Mouse (Mus musculus) neural tube, embryonic 14.5 days (tissue): ENCODE measurements at regions not wholly inside any gene's neighbourhood (a gene's known extent, or its start where the extent isn't known, plus 50 kb on each side); places are given as distances from the start of the nearest gene placed in this dataset.

ENCODE experiments used
- ATAC-seq: fragments of 200-750 bp; cut with Nextera tagmentation; 2 replicates; pipeline ENCODE4 v1.8.0; 2017; ENCODE audit warnings: low read depth, mild to moderate bottlenecking, moderate TSS enrichment, moderate library complexity
- H3K27ac ChIP-seq: fragments of 300-500 bp; sonication (generic); 2 replicates; pipeline ENCODE4 v1.5.1; 2014; ENCODE audit warnings: low read depth, mild to moderate bottlenecking, control low read depth, low read length, moderate library complexity, mixed read lengths
- H3K27me3 ChIP-seq: fragments of 300-500 bp; sonication (generic); 2 replicates; pipeline ENCODE4 v1.6.1; 2014; ENCODE audit warnings: low read length; ENCODE audit not compliant: control insufficient read depth, insufficient read depth
- H3K36me3 ChIP-seq: fragments of 300-500 bp; sonication (generic); 2 replicates; pipeline ENCODE4 v1.6.1; 2014; ENCODE audit warnings: low read length, mixed read lengths; ENCODE audit not compliant: control insufficient read depth, insufficient read depth
- H3K4me1 ChIP-seq: fragments of 300-500 bp; sonication (generic); 2 replicates; pipeline ENCODE4 v1.6.1; 2014; ENCODE audit warnings: low read length; ENCODE audit not compliant: control insufficient read depth, insufficient read depth
- H3K4me2 ChIP-seq: fragments of 300-500 bp; sonication (generic); 2 replicates; pipeline ENCODE4 v1.6.1; 2014; ENCODE audit warnings: mild to moderate bottlenecking, low read depth, low read length, control low read depth
- H3K4me3 ChIP-seq: fragments of 300-500 bp; sonication (generic); 2 replicates; pipeline ENCODE4 v1.5.1; 2014; ENCODE audit warnings: low read depth, low read length, control low read depth, mixed read lengths
- H3K9ac ChIP-seq: fragments of 300-500 bp; sonication (generic); replicated peaks from 2 replicates; pipeline ENCODE4 v1.6.1; 2014; ENCODE audit warnings: low read depth, mild to moderate bottlenecking, control low read depth, low read length, mixed read lengths
- H3K9me3 ChIP-seq: fragments of 300-500 bp; sonication (generic); 2 replicates; pipeline ENCODE4 v1.6.1; 2016; ENCODE audit warnings: low read length; ENCODE audit not compliant: control insufficient read depth
- WGBS: fragments of 180-500 bp; shearing (Covaris S2); extraction: QIAGEN DNeasy Blood & Tissue Kit; methylation state at CpG from one replicate; pipeline ENCODE4 v1.1.7; 2014; 5-methylcytosine and 5-hydroxymethylcytosine counted together

DNA sequence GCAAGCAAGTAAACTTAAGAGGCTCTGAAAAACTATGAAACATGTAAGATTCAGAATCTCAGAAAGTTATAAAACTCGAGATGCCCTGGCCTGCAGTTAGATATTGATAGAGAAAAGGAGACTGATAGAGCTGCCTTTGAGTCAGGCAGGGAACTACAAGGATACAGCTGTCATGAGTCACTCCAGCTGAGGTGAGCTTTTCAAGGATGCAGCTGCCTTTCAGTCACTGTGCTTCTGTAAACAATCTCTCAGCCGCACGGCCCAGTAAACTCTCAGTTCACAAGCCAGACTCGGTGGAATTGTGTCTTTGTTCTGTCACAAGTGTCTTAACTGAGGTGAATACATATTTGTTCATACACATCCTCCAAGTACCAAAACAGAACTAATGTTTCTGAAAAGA lies 334.9 kb upstream of the Rsrc1 start:
- no peak overlapping the region for H3K4me3 ChIP-seq
- H3K9me3 ChIP-seq = no peaks in the 10 kb centered on the region
- H3K27me3 ChIP-seq = no peaks in the 10 kb centered on the region
- no peak overlapping the region for H3K4me2 ChIP-seq
- H3K9ac ChIP-seq = no peak overlapping the region
- 53% methylated on average over 4 of the region's 4 CpGs for WGBS
- no peak for ATAC-seq
- H3K36me3 ChIP-seq = no peaks in the 10 kb centered on the region
- H3K27ac ChIP-seq = no peak overlapping the region
- no peaks in the 10 kb centered on the region for H3K4me1 ChIP-seq

GRCm38 (mm10) chr3:66649271-66649670 lies 331.9 kb upstream of the Rsrc1 start:
- H3K36me3 ChIP-seq = no peaks in the 10 kb centered on the region

GRCm38 (mm10) chr3:66650076-66650748 lies 331.0 kb upstream of the Rsrc1 start:
- Histone ChIP-seq H3K9me3 (no peaks in the 10 kb centered on the region), H3K36me3 (no peaks in the 10 kb centered on the region), H3K9ac (no peak overlapping the region), H3K4me3 (no peak overlapping the region), H3K4me1 (no peaks in the 10 kb centered on the region), H3K27ac (no peak overlapping the region), H3K4me2 (no peak overlapping the region), H3K27me3 (no peaks in the 10 kb centered on the region)
- WGBS = 69% methylated on average over 15 of the region's 15 CpGs
- peak; percentile 57; the same call in 1 of the 2 replicates for ATAC-seq

More at GRCm38 (mm10) chr3:66649271-66649670, 331.9 kb upstream of the Rsrc1 start:
- Histone ChIP-seq H3K27me3 (no peaks in the 10 kb centered on the region), H3K4me2 (no peak overlapping the region), H3K4me3 (no peak overlapping the region), H3K9ac (no peak overlapping the region), H3K4me1 (no peaks in the 10 kb centered on the region), H3K27ac (no peak overlapping the region), H3K9me3 (no peaks in the 10 kb centered on the region)
- ATAC-seq = no peak
- 94% methylated on average over 4 of the region's 4 CpGs for WGBS

- peak; percentile 58 for ATAC-seq
- Histone ChIP-seq H3K4me3 (no peak overlapping the region), H3K9ac (no peak overlapping the region), H3K9me3 (no peaks in the 10 kb centered on the region), H3K27me3 (no peaks in the 10 kb centered on the region), H3K27ac (no peak overlapping the region), H3K36me3 (no peaks in the 10 kb centered on the region), H3K4me1 (no peaks in the 10 kb centered on the region), H3K4me2 (0 out of 2 replicates have a peak overlapping the region, but pooled peaks have one; percentile 6)
- WGBS = 37% methylated on average over 16 of the region's 16 CpGs
These were observed 330.3 kb upstream of the Rsrc1 start for GRCm38 (mm10) chr3:66650749-66651472.

- WGBS = 91% methylated on average over 7 of the region's 7 CpGs
These were observed 328.9 kb upstream of the Rsrc1 start for GRCm38 (mm10) chr3:66652139-66652846.

DNA sequence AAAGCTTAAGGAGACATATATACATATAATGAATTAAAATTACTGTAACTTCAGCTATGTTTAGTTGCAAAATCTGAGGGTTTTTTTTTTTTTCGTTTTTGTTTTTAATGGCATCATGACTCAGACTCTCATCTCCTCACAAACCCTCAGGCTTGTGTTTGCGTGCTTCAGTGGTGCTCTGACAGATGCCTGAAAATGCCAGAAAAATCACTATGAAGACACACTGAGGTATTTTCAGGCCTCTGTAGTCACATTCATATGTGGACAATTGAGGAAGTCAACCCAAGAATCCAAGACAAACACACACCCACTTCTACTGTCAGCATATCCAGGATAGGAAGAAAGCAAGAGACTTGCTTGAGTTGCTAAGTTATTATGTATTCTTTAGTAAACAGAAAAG lies 327.2 kb upstream of the Rsrc1 start:
- Histone ChIP-seq H3K27ac (no peak overlapping the region), H3K9me3 (no peaks in the 10 kb centered on the region), H3K4me3 (no peak overlapping the region), H3K4me1 (no peaks in the 10 kb centered on the region), H3K36me3 (no peaks in the 10 kb centered on the region), H3K27me3 (no peaks in the 10 kb centered on the region), H3K9ac (no peak overlapping the region), H3K4me2 (no peak overlapping the region)
- 76% methylated on average over 2 of the region's 2 CpGs for WGBS
- no peak for ATAC-seq

More at GRCm38 (mm10) chr3:66652139-66652846, 328.9 kb upstream of the Rsrc1 start:
- no peaks in the 10 kb centered on the region for H3K4me1 ChIP-seq
- H3K4me2 ChIP-seq = no peak overlapping the region
- ATAC-seq = no peak
- H3K36me3 ChIP-seq = no peaks in the 10 kb centered on the region
- no peak overlapping the region for H3K27ac ChIP-seq
- no peak overlapping the region for H3K4me3 ChIP-seq
- no peak overlapping the region for H3K9ac ChIP-seq
- no peaks in the 10 kb centered on the region for H3K9me3 ChIP-seq
- H3K27me3 ChIP-seq = no peaks in the 10 kb centered on the region

GRCm38 (mm10) chr3:66654860-66655259 lies 326.3 kb upstream of the Rsrc1 start:
- Histone ChIP-seq H3K4me1 (no peaks in the 10 kb centered on the region), H3K36me3 (no peaks in the 10 kb centered on the region)

DNA sequence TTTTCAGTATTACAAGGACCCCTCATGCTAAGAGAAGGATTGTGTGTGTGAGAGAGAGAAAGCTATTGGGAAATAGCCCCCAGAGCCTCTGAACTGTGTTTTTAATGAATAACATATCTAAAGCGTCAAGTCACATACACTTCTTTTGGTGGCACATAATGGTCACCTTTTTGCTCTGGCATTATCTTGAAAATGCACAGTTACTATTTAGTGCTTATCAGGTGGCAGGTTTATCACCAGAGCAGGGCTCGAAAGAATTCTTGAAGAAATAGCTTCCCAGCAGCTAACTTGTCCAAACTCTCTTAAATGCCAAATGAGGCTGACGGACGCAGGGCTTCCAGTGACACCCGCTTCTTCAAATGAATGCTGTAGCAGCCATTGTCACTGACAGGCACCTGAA lies 324.7 kb upstream of the Rsrc1 start:
- Histone ChIP-seq H3K9ac (no peak overlapping the region), H3K27ac (no peak overlapping the region), H3K9me3 (no peaks in the 10 kb centered on the region), H3K4me3 (no peak overlapping the region), H3K4me2 (no peak overlapping the region), H3K27me3 (no peaks in the 10 kb centered on the region), H3K4me1 (no peaks in the 10 kb centered on the region), H3K36me3 (no peaks in the 10 kb centered on the region)
- WGBS = 90% methylated on average over 5 of the region's 5 CpGs
- no peak for ATAC-seq

More at GRCm38 (mm10) chr3:66654860-66655259, 326.3 kb upstream of the Rsrc1 start:
- no peak overlapping the region for H3K4me3 ChIP-seq
- H3K27ac ChIP-seq = no peak overlapping the region
- H3K4me2 ChIP-seq = no peak overlapping the region
- ATAC-seq = no peak
- no peaks in the 10 kb centered on the region for H3K9me3 ChIP-seq
- no peaks in the 10 kb centered on the region for H3K27me3 ChIP-seq
- H3K9ac ChIP-seq = no peak overlapping the region
- WGBS = 64% methylated on average over 1 of the region's 1 CpGs

- WGBS = 83% methylated on average over 5 of the region's 5 CpGs
These were observed 320.6 kb upstream of the Rsrc1 start for GRCm38 (mm10) chr3:66660555-66660954.

More at GRCm38 (mm10) chr3:66660555-66660954, 320.6 kb upstream of the Rsrc1 start:
- no peak for ATAC-seq
- H3K4me3 ChIP-seq = no peak overlapping the region
- no peaks in the 10 kb centered on the region for H3K27me3 ChIP-seq
- no peak overlapping the region for H3K27ac ChIP-seq
- H3K36me3 ChIP-seq = no peaks in the 10 kb centered on the region
- H3K4me1 ChIP-seq = no peaks in the 10 kb centered on the region
- H3K9ac ChIP-seq = no peak overlapping the region
- no peak overlapping the region for H3K4me2 ChIP-seq
- no peaks in the 10 kb centered on the region for H3K9me3 ChIP-seq
